Mouse (Mus musculus): ENCODE measurements around the gene Pik3cb. TPM values are rescaled to one million over a fixed set of nuclear protein-coding genes. Genes with fewer than 3 reads are reported as not detected.
A peak's percentile ranks its signal among the peaks of the same experiment; 100 is the strongest.

Gene Pik3cb
- polyA plus RNA-seq, 1 experiment from 2014 or later = 3.2 TPM

- no peak overlapping the region for H3K9ac ChIP-seq
- no peak overlapping the region for H3K27ac ChIP-seq
- no peak for ATAC-seq (ENCODE audit: low FRiP score)
- no peak overlapping the region for H3K4me2 ChIP-seq
- H3K4me1 ChIP-seq (replicated peaks) = no peaks in the 10 kb centered on the region; the same call in 1 of the 2 replicates
- H3K4me3 ChIP-seq = no peak overlapping the region
- no peaks in the 10 kb centered on the region for H3K9me3 ChIP-seq
- 0 out of 2 replicates have a peak, but pooled peaks cover 17% of the 10 kb centered on the region for H3K27me3 ChIP-seq
- WGBS = 77% methylated on average over 7 of the region's 7 CpGs
- no peaks in the 10 kb centered on the region for H3K36me3 ChIP-seq
Observed at GRCm38 (mm10) chr9:99144416-99144989, 4.1 kb upstream of the Pik3cb start.

- 86% methylated on average over 8 of the region's 8 CpGs for WGBS
- ATAC-seq (ENCODE audit: low FRiP score) = no peak
- no peaks in the 10 kb centered on the region for H3K36me3 ChIP-seq
Observed at GRCm38 (mm10) chr9:99141618-99142017, 1.2 kb upstream of the Pik3cb start.

GRCm38 (mm10) chr9:99141171-99141570 lies 750 bp upstream of the Pik3cb start:
- H3K36me3 ChIP-seq = no peaks in the 10 kb centered on the region
- 0 out of 2 replicates have a peak, but pooled peaks cover 17% of the 10 kb centered on the region for H3K27me3 ChIP-seq
- no peaks in the 10 kb centered on the region for H3K9me3 ChIP-seq
- H3K9ac ChIP-seq = no peak overlapping the region
- H3K4me1 ChIP-seq (replicated peaks) = peaks cover 22% of the 10 kb centered on the region
- peak overlapping the region; percentile 71 for H3K4me2 ChIP-seq
- peak overlapping the region; percentile 80; the same call in 1 of the 2 replicates for H3K4me3 ChIP-seq
- no peak for ATAC-seq (ENCODE audit: low FRiP score)
- WGBS = 49% methylated on average over 3 of the region's 3 CpGs
- no peak overlapping the region for H3K27ac ChIP-seq

More at GRCm38 (mm10) chr9:99141618-99142017, 1.2 kb upstream of the Pik3cb start:
- Histone ChIP-seq H3K9ac (no peak overlapping the region), H3K9me3 (no peaks in the 10 kb centered on the region), H3K4me3 (no peak overlapping the region), H3K4me2 (no peak overlapping the region), H3K27me3 (0 out of 2 replicates have a peak, but pooled peaks cover 17% of the 10 kb centered on the region), H3K4me1 (replicated peaks) (peaks cover 22% of the 10 kb centered on the region), H3K27ac (no peak overlapping the region)

- peak overlapping the region; percentile 80 for H3K4me3 ChIP-seq
- peak overlapping the region; percentile 97 for H3K27ac ChIP-seq
- peak overlapping the region; percentile 92 for H3K9ac ChIP-seq
- peak overlapping the region; percentile 71 for H3K4me2 ChIP-seq
- peak; percentile 87 for ATAC-seq (ENCODE audit: low FRiP score)
- 0 out of 2 replicates have a peak, but pooled peaks cover 15% of the 10 kb centered on the region for H3K27me3 ChIP-seq
- no peaks in the 10 kb centered on the region for H3K36me3 ChIP-seq
- peaks cover 22% of the 10 kb centered on the region for H3K4me1 ChIP-seq (replicated peaks)
- H3K9me3 ChIP-seq = no peaks in the 10 kb centered on the region
- under 1% methylated on average over 76 of the region's 77 CpGs for WGBS
Observed at GRCm38 (mm10) chr9:99139194-99140023, 1.0 kb downstream of the Pik3cb start.

- H3K4me2 ChIP-seq = no peak overlapping the region
- no peak for ATAC-seq (ENCODE audit: low FRiP score)
- 83% methylated on average over 5 of the region's 5 CpGs for WGBS
Observed at GRCm38 (mm10) chr9:99137301-99137700, 3.1 kb downstream of the Pik3cb start.

GRCm38 (mm10) chr9:99131951-99132470 lies 8.4 kb downstream of the Pik3cb start:
- ATAC-seq (ENCODE audit: low FRiP score) = no peak
- H3K9me3 ChIP-seq = no peaks in the 10 kb centered on the region
- H3K4me1 ChIP-seq (replicated peaks) = peaks cover 4% of the 10 kb centered on the region; the same call in 1 of the 2 replicates
- WGBS = 52% methylated on average over 3 of the region's 3 CpGs
- H3K4me2 ChIP-seq = no peak overlapping the region
- H3K27me3 ChIP-seq = no peaks in the 10 kb centered on the region
- H3K9ac ChIP-seq = no peak overlapping the region
- H3K4me3 ChIP-seq = no peak overlapping the region
- no peaks in the 10 kb centered on the region for H3K36me3 ChIP-seq
- H3K27ac ChIP-seq = no peak overlapping the region

More at GRCm38 (mm10) chr9:99137301-99137700, 3.1 kb downstream of the Pik3cb start:
- Histone ChIP-seq H3K27me3 (0 out of 2 replicates have a peak, but pooled peaks cover 11% of the 10 kb centered on the region), H3K9ac (no peak overlapping the region), H3K9me3 (no peaks in the 10 kb centered on the region), H3K27ac (no peak overlapping the region), H3K36me3 (no peaks in the 10 kb centered on the region), H3K4me3 (no peak overlapping the region), H3K4me1 (replicated peaks) (peaks cover 22% of the 10 kb centered on the region)

- H3K4me1 ChIP-seq (replicated peaks) = 0 out of 2 replicates have a peak, but pooled peaks cover 3% of the 10 kb centered on the region
- no peak overlapping the region for H3K4me2 ChIP-seq
- H3K27me3 ChIP-seq = no peaks in the 10 kb centered on the region
- no peak overlapping the region for H3K4me3 ChIP-seq
- ATAC-seq (ENCODE audit: low FRiP score) = no peak
- H3K9ac ChIP-seq = no peak overlapping the region
- no peaks in the 10 kb centered on the region for H3K9me3 ChIP-seq
- no peaks in the 10 kb centered on the region for H3K36me3 ChIP-seq
- H3K27ac ChIP-seq = no peak overlapping the region
- WGBS = 94% methylated on average over 4 of the region's 4 CpGs
Observed at GRCm38 (mm10) chr9:99131119-99131518, 9.3 kb downstream of the Pik3cb start.

- Histone ChIP-seq H3K4me3 (no peak overlapping the region), H3K36me3 (no peaks in the 10 kb centered on the region), H3K27ac (no peak overlapping the region), H3K9ac (no peak overlapping the region), H3K4me2 (no peak overlapping the region), H3K27me3 (no peaks in the 10 kb centered on the region), H3K4me1 (replicated peaks) (0 out of 2 replicates have a peak, but pooled peaks cover 3% of the 10 kb centered on the region), H3K9me3 (no peaks in the 10 kb centered on the region)
- WGBS = 75% methylated on average over 7 of the region's 7 CpGs
- ATAC-seq (ENCODE audit: low FRiP score) = no peak
Observed at GRCm38 (mm10) chr9:99127578-99127977, 12.8 kb downstream of the Pik3cb start.

- Histone ChIP-seq H3K9ac (no peak overlapping the region), H3K4me2 (no peak overlapping the region), H3K27ac (no peak overlapping the region), H3K36me3 (no peaks in the 10 kb centered on the region), H3K9me3 (no peaks in the 10 kb centered on the region), H3K4me3 (no peak overlapping the region), H3K27me3 (no peaks in the 10 kb centered on the region), H3K4me1 (replicated peaks) (peaks cover 3% of the 10 kb centered on the region; the same call in 1 of the 2 replicates)
- 85% methylated on average over 4 of the region's 4 CpGs for WGBS
- ATAC-seq (ENCODE audit: low FRiP score) = no peak
Observed at GRCm38 (mm10) chr9:99122749-99123148, 17.7 kb downstream of the Pik3cb start.

GRCm38 (mm10) chr9:99112409-99112808 lies 28.0 kb downstream of the Pik3cb start:
- Histone ChIP-seq H3K27ac (no peak overlapping the region), H3K4me2 (no peak overlapping the region), H3K27me3 (no peaks in the 10 kb centered on the region), H3K9me3 (no peaks in the 10 kb centered on the region), H3K4me3 (no peak overlapping the region), H3K36me3 (no peaks in the 10 kb centered on the region), H3K9ac (no peak overlapping the region), H3K4me1 (replicated peaks) (peaks cover 18% of the 10 kb centered on the region)
- peak; percentile 24; the same call in 1 of the 2 replicates for ATAC-seq (ENCODE audit: low FRiP score)
- 62% methylated on average over 12 of the region's 12 CpGs for WGBS

GRCm38 (mm10) chr9:99111085-99111484 lies 29.3 kb downstream of the Pik3cb start:
- peaks cover 4% of the 10 kb centered on the region; the same call in 1 of the 2 replicates for H3K9me3 ChIP-seq
- H3K4me3 ChIP-seq = no peak overlapping the region
- no peaks in the 10 kb centered on the region for H3K27me3 ChIP-seq
- ATAC-seq (ENCODE audit: low FRiP score) = no peak
- no peak overlapping the region for H3K4me2 ChIP-seq
- no peak overlapping the region for H3K9ac ChIP-seq
- H3K27ac ChIP-seq = no peak overlapping the region
- H3K4me1 ChIP-seq (replicated peaks) = peaks cover 18% of the 10 kb centered on the region
- 70% methylated on average over 1 of the region's 1 CpGs for WGBS
- 0 out of 2 replicates have a peak, but pooled peaks cover 4% of the 10 kb centered on the region for H3K36me3 ChIP-seq

- H3K4me2 ChIP-seq = no peak overlapping the region
- H3K27ac ChIP-seq = no peak overlapping the region
- WGBS = 56% methylated on average over 5 of the region's 5 CpGs
- H3K4me1 ChIP-seq (replicated peaks) = peaks cover 18% of the 10 kb centered on the region
- H3K9ac ChIP-seq = no peak overlapping the region
- H3K4me3 ChIP-seq = no peak overlapping the region
- peaks cover 10% of the 10 kb centered on the region for H3K36me3 ChIP-seq
- ATAC-seq (ENCODE audit: low FRiP score) = no peak
- no peaks in the 10 kb centered on the region for H3K27me3 ChIP-seq
- peaks cover 9% of the 10 kb centered on the region for H3K9me3 ChIP-seq
Observed at GRCm38 (mm10) chr9:99110213-99110612, 30.2 kb downstream of the Pik3cb start.

All from hindbrain, embryonic 13.5 days (tissue).